Mouse (Mus musculus) spleen, adult 2 months (tissue): ENCODE data around the gene Slc35f6.

Source experiments
- CTCF ChIP-seq: fragments of 200-500 bp; IDR thresholded peaks from 2 replicates; pipeline ENCODE4 v1.5.1; 2011; ENCODE audit warnings: mild to moderate bottlenecking, inconsistent platforms; ENCODE audit not compliant: insufficient read depth, insufficient read length, insufficient replicate concordance; ENCODE audit errors: extremely low read depth
- POLR2A ChIP-seq: fragments of 200-500 bp; IDR thresholded peaks from 2 replicates; pipeline ENCODE4 v1.6.1; 2011; ENCODE audit warnings: low read depth, low read length, inconsistent platforms

GRCm38 (mm10) chr5:30669496-30669830, 21.7 kb downstream of the Slc35f6 start:
- no peak for TF ChIP-seq CTCF
- TF ChIP-seq POLR2A = no peak
